Mouse (Mus musculus) embryonic fibroblast, embryonic 13.5 days (primary cell): ENCODE measurements around the gene Ccnf.

Experiments
- CTCF ChIP-seq: IDR thresholded peaks from 2 replicates; pipeline ENCODE4 v1.5.1; 2011; ENCODE audit warnings: mild to moderate bottlenecking, control low read depth, low read length, moderate library complexity, borderline replicate concordance; ENCODE audit not compliant: insufficient read depth
- POLR2A ChIP-seq: IDR thresholded peaks from 2 replicates; pipeline ENCODE4 v1.6.1; 2011; ENCODE audit warnings: low read depth, mild to moderate bottlenecking, control low read depth, low read length, moderate library complexity

DNA sequence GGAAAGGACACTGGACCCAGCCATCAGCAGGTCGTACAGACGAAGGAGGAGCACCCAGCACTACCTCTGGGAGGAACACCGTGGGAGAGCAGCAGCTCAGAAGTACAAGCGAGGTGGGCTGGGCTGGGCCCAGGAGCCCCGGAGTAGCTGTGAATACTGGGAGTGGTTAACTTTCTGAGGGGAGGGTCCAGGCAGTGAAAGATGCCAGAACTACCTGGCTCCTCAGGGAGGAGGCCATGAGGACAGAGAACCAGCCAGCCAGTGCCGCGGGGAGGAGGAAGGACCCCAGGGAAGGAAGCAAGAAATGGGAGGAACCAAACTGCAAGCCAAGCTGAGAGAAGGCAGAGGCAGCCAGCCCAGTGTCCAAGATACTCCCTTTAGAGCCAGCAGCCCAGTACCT, 23.3 kb downstream of the Ccnf start:
- TF ChIP-seq CTCF (no peak), POLR2A (no peak)
